Mouse (Mus musculus): ENCODE measurements at regions not wholly inside any gene's neighbourhood (a gene's known extent, or its start where the extent isn't known, plus 50 kb on each side); places are given as distances from the start of the nearest gene placed in this dataset.
A peak's percentile ranks its signal among the peaks of the same experiment; 100 is the strongest.

DNA sequence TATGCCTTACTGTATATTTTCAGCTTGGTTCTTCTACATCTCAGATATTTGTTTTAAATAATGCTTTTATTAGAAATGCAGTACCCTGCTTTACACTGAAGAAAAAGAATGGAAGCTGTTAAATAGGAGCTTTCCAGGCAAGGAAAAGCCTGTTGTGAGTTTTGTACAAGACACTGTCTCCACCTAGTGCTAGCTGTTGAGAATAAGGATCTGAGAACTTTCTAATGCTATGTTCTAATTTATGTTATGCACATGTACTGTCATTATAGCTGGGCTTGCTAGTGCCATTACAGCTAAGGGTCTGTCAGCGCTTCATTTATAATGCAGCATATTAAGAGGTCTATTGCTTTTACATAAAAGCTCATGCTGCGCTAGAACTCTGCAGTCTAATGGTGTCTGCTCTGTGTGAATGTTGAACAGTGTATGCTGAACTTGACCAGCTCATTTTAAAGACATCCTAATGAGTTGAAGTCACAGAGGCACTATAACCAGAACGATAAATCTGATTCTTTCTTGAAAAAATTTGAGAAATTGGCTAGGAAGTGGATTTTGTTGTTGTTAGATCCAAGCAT is 315.4 kb upstream of the Dnajc24 start:
- no peak for DNase-seq (ENCODE audit: low spot score)

DNA sequence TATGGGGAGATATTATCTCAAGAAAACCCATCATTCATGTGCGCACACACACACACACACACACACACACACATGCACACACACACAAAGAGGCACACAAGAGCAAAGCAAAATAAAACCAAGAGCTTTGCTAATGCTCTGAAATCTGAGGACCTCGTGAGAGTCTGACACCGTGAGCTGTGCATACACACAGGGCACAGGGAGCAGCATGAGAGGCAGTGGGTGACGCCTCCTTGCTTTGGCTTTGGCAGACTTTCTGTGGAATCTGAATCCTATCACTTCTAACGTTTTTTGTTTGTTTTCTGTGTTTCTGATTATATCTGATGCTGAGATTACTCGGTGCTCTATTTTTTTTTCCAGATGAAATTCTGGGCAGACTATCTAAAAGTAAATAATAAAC is 343.4 kb upstream of the Dnajc24 start:
- no peak for DNase-seq (ENCODE audit: low spot score)

DNA sequence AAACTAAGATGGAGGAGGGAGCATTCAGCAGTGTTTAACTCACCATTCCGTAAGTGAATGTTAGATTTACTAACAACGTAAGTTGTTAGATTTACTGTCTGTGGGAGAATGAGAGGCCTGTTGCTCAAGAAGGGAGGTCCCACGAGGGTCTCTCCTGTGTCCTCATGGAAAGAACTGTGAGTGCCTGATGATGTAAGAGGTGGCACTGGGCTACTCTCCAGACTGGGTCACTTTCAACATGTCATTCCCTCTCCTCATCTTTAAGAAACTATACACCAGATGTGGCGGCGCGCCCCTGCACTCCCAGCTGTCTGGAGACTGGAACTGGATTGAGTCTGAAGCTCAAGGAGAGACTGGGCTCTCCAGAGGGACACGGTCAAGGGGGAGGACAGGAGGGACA is 343.9 kb upstream of the Dnajc24 start:
- no peak for DNase-seq (ENCODE audit: low spot score)

DNA sequence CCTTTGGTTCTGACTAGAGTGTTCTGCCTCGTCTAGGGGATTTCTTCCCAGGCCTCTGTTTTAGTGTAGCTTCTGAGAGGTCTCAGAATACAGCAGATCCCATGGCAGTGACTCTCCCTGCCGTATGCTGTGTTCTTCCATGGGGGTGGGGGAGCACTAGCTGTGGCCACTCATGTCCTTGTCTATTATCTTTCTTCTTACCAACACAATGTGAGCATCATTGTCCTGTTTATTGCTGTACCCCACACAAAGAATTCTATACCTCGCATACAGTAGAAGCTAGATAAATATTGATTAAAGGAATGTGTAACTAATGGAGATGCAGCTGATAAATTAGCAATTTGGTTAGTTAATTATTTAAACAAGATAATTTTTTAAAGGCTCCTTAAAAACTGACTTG is 337.5 kb upstream of the Mpped2 start:
- DNase-seq (ENCODE audit: low spot score) = no peak

- peak; percentile 22 for DNase-seq (ENCODE audit: low spot score)
Measured at GRCm38 (mm10) chr2:106355984-106356547, 337.0 kb upstream of the Mpped2 start.

- no peak for DNase-seq (ENCODE audit: low spot score)
Measured at GRCm38 (mm10) chr2:106368641-106369040, 324.4 kb upstream of the Mpped2 start.

- DNase-seq (ENCODE audit: low spot score) = no peak
Measured at GRCm38 (mm10) chr2:106383415-106384285, 309.4 kb upstream of the Mpped2 start.

GRCm38 (mm10) chr2:106384286-106384595 is 308.8 kb upstream of the Mpped2 start:
- DNase-seq (ENCODE audit: low spot score) = no peak

DNA sequence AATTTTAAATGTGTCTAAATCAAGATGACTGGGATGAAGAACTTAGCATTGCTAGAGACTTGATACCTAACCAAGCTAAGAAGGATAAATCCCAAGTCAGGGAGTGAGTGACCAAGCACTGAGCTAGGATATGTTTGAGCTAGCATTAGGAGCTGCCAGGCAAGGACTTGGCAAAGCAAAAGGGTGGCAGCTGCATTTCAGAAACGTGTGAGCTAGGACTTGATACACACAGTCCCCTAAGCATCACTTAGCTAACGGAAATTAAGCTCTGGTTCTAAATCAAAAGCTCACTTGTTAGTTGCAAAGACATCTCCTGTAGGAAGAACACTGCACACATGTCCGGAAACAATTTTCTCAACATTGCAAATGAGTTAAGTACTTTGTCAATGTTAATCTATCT is 308.2 kb upstream of the Mpped2 start:
- no peak for DNase-seq (ENCODE audit: low spot score)

GRCm38 (mm10) chr2:106412158-106412557 is 280.9 kb upstream of the Mpped2 start:
- no peak for DNase-seq (ENCODE audit: low spot score)

DNA sequence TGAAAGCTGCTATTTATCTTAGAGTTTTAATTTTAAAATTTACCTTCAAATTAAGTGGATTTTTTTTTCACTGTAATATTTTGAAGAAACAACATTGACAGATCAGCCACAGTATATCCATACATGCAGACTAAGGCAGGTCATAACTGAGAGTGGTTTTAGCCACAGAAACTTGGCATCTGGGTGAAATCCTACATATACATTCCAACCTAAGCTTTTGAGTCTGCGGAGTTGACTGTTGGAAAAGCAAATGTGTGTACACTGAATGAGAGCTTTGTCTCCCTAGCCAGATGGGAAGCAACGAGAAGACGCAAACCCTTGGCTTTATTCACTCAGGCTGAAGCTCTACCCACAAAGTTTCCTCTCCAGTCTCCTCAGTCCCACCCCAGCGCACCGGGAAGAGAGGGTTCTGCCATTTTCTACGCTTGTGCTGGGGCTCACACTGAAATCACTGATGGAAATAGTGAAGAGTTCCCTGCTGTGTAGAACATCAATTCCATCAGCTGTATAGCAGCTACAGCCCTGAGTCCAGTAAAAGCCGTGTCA is 277.5 kb upstream of the Mpped2 start:
- DNase-seq (ENCODE audit: low spot score) = no peak

DNA sequence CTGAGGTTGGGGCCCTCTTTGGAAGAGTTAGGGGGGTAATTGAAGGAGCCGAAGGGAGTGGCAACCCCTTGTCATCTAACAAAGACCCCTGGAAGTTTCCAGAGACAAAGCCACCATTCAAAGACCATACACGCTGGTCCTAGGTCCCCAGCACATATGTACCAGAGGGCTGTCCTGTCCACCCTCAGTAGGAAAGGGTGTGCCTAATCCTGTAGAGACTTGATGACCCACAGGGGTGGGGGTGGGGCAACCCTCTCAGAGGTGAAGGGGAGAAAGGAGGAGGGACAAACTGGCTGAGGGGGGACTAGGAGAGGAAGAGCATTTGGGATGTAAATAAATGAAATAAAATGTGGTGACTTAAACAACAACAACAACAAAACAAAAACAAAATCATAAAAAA is 274.9 kb upstream of the Mpped2 start:
- DNase-seq (ENCODE audit: low spot score) = no peak

GRCm38 (mm10) chr2:106424974-106425373 is 268.1 kb upstream of the Mpped2 start:
- DNase-seq (ENCODE audit: low spot score) = no peak

GRCm38 (mm10) chr2:106425451-106425881 is 267.6 kb upstream of the Mpped2 start:
- DNase-seq (ENCODE audit: low spot score) = no peak

DNA sequence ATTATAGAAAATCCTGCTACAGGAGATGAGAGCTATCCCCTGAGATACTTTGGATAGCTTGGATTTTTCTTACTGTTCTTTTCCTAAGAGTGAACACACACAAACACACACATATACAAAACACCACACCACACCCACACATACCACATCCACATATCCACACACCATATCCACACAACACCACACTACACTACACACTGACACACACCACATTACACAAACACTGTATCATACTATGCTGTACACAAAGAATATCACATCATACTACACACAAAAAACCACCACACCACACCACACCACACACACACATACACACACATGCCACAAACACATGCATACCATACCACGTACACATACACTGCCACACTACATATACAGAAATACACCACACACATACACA is 267.1 kb upstream of the Mpped2 start:
- no peak for DNase-seq (ENCODE audit: low spot score)

- no peak for DNase-seq (ENCODE audit: low spot score)
Measured at GRCm38 (mm10) chr2:106427237-106427636, 265.8 kb upstream of the Mpped2 start.

- DNase-seq (ENCODE audit: low spot score) = no peak
Measured at GRCm38 (mm10) chr2:106428909-106429308, 264.2 kb upstream of the Mpped2 start.

DNA sequence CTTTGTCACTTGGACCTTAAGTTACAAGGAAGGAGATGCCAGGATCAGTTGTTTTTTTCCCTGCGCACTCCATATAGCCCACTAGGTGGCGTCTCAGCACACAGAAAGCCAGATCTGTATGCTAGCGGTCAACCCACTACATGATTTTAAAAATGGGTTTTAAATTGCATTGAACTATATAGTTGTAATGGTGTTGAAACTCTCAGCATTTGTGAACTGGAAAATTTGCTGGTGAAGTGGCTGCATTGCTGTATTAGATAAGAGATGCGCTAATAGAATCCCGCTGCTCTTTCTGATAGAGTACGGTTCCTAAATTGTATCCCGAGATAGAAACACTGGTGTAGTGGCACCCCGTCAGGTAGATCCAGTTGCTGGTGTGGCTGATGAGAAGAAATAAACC is 261.9 kb upstream of the Mpped2 start:
- peak; percentile 55 for DNase-seq (ENCODE audit: low spot score)

DNA sequence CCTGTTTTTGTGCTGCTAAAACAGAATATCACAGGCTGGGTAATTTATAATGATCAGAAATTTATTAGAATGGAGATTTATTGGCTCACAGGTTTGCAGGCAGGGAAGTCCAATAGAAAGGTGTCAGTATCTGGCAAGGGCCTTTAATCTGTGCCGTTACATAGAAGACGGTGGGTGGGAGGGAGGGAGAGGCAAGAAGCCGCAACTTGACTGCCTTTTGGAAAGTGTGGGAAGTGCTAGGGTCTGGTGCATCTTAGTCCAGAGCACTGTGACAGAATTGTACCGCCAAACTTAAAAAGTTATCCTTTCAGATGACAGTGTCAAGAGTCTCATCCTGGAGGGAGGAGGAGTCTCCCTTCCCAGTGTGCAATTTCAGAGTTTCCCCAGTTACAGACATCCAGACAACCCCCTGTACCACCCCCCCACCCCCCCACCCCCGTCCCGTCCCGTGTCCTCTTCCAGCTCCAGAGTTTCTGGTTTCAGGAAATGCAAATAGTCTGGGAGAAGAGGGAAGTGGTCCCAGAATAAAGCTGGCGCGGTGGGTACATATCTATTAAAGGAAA is 261.4 kb upstream of the Mpped2 start:
- no peak for DNase-seq (ENCODE audit: low spot score)

DNA sequence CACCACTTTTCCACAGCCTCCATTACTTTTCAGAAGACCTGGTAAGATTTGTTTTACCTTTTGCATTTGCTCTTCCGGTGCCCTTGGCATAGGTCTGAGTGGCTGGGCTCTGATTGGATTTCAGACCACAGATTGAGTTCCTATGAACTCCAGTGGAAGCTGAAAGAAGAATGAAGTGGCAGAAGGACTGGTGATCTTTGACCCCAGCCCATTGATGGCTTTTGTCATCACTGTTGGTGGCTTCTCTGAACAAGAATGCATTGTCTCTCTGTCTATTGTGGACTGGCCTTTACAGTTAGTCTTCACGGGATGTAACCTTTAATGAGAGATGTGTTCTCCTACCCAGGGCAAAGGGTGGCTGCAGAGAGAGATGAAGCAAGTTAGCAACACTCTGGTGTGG is 256.9 kb upstream of the Mpped2 start:
- DNase-seq (ENCODE audit: low spot score) = no peak

DNA sequence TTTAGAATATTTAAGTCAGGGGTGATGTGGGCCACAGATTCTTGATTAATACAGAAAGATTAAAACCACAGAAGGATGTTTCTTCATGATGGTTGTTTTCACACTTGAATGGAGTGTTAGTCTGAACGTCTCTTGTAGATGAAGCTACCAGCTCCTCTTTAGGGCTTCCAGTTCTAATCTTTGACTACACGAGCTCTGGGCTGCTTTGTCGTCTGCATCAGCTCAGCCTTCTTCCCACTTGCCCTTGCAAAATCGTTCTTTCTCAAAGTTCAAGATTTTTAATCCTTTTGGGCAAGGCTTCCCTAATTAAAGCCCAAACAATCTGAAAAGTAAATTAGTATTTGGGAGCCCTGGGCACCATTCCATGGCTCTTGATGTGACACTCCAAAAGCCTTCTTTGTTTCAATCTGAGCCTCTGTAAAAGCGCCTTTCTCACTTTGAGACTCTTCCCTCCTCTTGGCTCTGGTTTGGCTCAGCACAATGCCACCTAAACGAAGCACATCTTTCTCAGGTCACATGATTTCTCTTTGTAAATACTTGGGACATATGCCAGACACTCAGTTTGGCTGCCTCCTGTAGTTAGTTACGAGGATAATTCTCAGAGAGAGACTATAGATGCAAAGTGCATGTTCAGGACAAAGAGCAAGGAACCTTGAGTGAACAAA is 238.6 kb upstream of the Mpped2 start:
- no peak for DNase-seq (ENCODE audit: low spot score)

- no peak for DNase-seq (ENCODE audit: low spot score)
Measured at GRCm38 (mm10) chr2:106455039-106455438, 238.0 kb upstream of the Mpped2 start.
